Mouse (Mus musculus) liver, embryonic 14.5 days (tissue): ENCODE measurements around the gene Inpp5a. TPM values are rescaled to one million over a fixed set of nuclear protein-coding genes. Genes with fewer than 3 reads are reported as not detected.

Experiments
- ATAC-seq: fragments of 200-750 bp; cut with Nextera tagmentation; 2 replicates; pipeline ENCODE4 v1.8.0; 2017; ENCODE audit warnings: moderate number of reproducible peaks, mild to moderate bottlenecking, moderate library complexity; ENCODE audit not compliant: insufficient read depth
- DNase-seq, 3 experiments: peaks; one replicate each; pipeline ENCODE4 v3.0.0-alpha.2; 2012 to 2013; ENCODE audit warnings: low read depth in 3 of 3, low spot score in 3 of 3
- H3K27ac ChIP-seq: fragments of 300-500 bp; sonication (generic); 2 replicates; pipeline ENCODE4 v1.5.1; 2014; ENCODE audit warnings: moderate library complexity, mild to moderate bottlenecking, control low read depth, inconsistent platforms
- H3K27me3 ChIP-seq: fragments of 300-500 bp; sonication (generic); 2 replicates; pipeline ENCODE4 v1.6.1; 2014; ENCODE audit warnings: mild to moderate bottlenecking, low read length, moderate library complexity; ENCODE audit not compliant: control insufficient read depth, insufficient read depth
- H3K36me3 ChIP-seq: fragments of 300-500 bp; sonication (generic); replicated peaks from 2 replicates; pipeline ENCODE4 v1.6.1; 2014; ENCODE audit warnings: low read depth; ENCODE audit not compliant: control insufficient read depth, insufficient read depth
- H3K4me1 ChIP-seq, 2 experiments: fragments of 200-500 bp in 1 of 2; fragments of 300-500 bp in 1 of 2; sonication (generic) in 1 of 2; replicated peaks; 2 replicates each; pipeline ENCODE4 v1.6.1; 2012 to 2014; ENCODE audit warnings: antibody characterized with exemption in 1 of 2, inconsistent platforms in 1 of 2, low read length in 1 of 2; ENCODE audit not compliant: control insufficient read depth in 2 of 2, insufficient read depth in 2 of 2
- H3K4me2 ChIP-seq: fragments of 300-500 bp; sonication (generic); 2 replicates; pipeline ENCODE4 v1.6.1; 2014; ENCODE audit warnings: low read depth, mild to moderate bottlenecking, control low read depth, moderate library complexity
- H3K4me3 ChIP-seq, 2 experiments: fragments of 200-500 bp in 1 of 2; fragments of 300-500 bp in 1 of 2; sonication (generic) in 1 of 2; 2 replicates each; pipeline ENCODE4 v1.5.1; 2012 to 2014; ENCODE audit warnings: low read depth in 2 of 2, low read length in 2 of 2, mild to moderate bottlenecking in 2 of 2, control low read depth in 1 of 2, inconsistent platforms in 1 of 2, moderate library complexity in 1 of 2; ENCODE audit not compliant: insufficient read depth in 1 of 2
- H3K9ac ChIP-seq: fragments of 300-500 bp; sonication (generic); replicated peaks from 2 replicates; pipeline ENCODE4 v1.6.1; 2014; ENCODE audit warnings: mild to moderate bottlenecking, control low read depth, moderate library complexity
- H3K9me3 ChIP-seq: fragments of 300-500 bp; sonication (generic); 2 replicates; pipeline ENCODE4 v1.6.1; 2016; ENCODE audit warnings: low read length, mixed read lengths; ENCODE audit not compliant: control insufficient read depth
- CTCF ChIP-seq: IDR thresholded peaks from 2 replicates; pipeline ENCODE4 v1.5.1; 2016; ENCODE audit warnings: antibody characterized with exemption, low read depth, control low read depth
- EP300 ChIP-seq: IDR thresholded peaks from 2 replicates; pipeline ENCODE4 v1.6.1; 2016; ENCODE audit warnings: antibody characterized with exemption, low read depth
- WGBS: fragments of 180-500 bp; shearing (Covaris S2); extraction: QIAGEN DNeasy Blood & Tissue Kit; methylation state at CpG from one replicate; pipeline ENCODE4 v1.1.7; 2014; ENCODE audit not compliant: insufficient replicate concordance; 5-methylcytosine and 5-hydroxymethylcytosine counted together
- polyA plus RNA-seq, 2 experiments: library from polyadenylated mRNA; depleted of rRNA in 1 of 2; stranded (reverse) in 1 of 2; unstranded in 1 of 2; fragments of >200 nt; fragmentation: Nextera tagmentation in 1 of 2; extraction: Ambion mirVana in 1 of 2; gene quantifications; 2 replicates each; pipeline versions ENCODE4 v1.2.1 to v1.2.3; 2012 to 2014

Inpp5a gene
- polyA plus RNA-seq, 2 experiments, result 2.4 to 3.5 TPM

DNA sequence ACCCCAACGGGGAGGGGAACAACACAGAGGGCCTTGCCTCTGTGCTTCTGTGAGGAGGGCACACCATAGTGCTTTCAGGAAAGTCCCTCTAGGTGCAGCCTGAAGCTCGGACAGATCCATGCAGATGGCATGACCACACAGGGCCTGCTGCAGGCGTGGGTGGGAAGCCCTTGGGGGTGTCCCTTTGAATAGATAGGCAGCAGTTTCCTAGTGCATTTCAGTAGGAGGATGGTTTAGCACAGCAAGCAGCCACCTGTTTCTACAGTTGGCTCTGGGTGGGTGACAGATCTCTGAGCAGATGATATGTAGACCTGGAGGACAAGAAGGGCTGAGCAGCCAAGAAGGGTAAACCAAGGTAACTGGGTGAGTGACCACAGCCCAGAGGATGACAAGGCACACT, 65.4 kb downstream of the Inpp5a start:
- Histone ChIP-seq H3K4me1 (no peaks in the 10 kb centered on the region; a peak in 1 of 4 replicates), H3K27me3 (no peaks in the 10 kb centered on the region), H3K4me2 (no peak overlapping the region), H3K36me3 (no peaks in the 10 kb centered on the region), H3K9me3 (no peaks in the 10 kb centered on the region), H3K27ac (no peak overlapping the region), H3K4me3 (no peak overlapping the region), H3K9ac (no peak overlapping the region)
- ATAC-seq (no peak), DNase-seq (no peak)
- no peak for TF ChIP-seq CTCF
- TF ChIP-seq EP300, result no peak
- WGBS, result 33% methylated on average over 3 of the region's 3 CpGs

DNA sequence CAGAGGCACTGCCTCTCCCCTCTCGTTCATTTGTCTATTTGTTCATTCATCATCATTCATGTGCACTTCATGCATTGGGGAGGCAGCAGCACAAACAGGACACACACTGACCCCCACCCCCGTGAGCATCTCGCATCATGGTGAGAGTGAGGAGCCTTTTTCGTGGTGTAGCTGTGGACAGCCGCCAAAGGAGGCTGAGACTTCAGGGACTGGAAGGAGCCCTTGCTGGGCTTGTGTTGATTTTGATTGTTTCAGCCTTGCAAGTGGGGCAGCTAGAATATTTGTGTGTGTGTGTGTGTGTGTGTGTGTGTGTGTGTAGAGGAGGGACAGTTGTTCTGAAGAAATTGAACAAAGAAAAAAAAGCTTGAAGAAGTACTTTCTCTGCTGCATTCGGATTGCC, 67.8 kb downstream of the Inpp5a start:
- H3K4me2 ChIP-seq, result no peak overlapping the region
- no peak overlapping the region for H3K27ac ChIP-seq
- no peaks in the 10 kb centered on the region; a peak in 1 of 4 replicates for H3K4me1 ChIP-seq
- no peak overlapping the region for H3K4me3 ChIP-seq
- H3K9me3 ChIP-seq, result no peaks in the 10 kb centered on the region
- H3K27me3 ChIP-seq, result no peaks in the 10 kb centered on the region
- ATAC-seq, result no peak
- WGBS, result 54% methylated on average over 6 of the region's 6 CpGs
- H3K9ac ChIP-seq, result no peak overlapping the region
- no peak for DNase-seq
- H3K36me3 ChIP-seq, result no peaks in the 10 kb centered on the region
- TF ChIP-seq EP300, result no peak
- TF ChIP-seq CTCF, result no peak

DNA sequence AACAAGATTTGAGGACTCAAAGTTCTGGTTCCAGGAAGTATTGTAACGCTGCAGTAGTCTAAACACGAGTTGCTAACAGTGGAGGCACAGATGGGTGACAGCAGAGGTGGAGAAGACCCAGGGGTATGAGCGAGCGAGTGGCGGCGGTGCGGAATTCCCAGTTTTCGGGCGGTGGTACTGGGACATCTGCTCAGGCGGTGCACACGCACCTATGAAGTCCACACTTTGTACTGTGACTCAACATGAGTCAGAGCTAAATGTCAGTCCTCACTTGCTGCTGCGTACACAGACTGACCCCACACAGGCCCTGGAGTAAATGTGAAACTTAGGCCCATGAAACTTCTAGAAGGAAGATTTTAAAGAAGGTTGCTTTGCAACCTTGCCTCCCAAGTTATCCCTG, 72.4 kb downstream of the Inpp5a start:
- H3K4me1 ChIP-seq, result peaks cover 0 to 5% of the 10 kb centered on the region in 2 experiments; a peak in 2 of 4 replicates
- no peaks in the 10 kb centered on the region for H3K27me3 ChIP-seq
- H3K9ac ChIP-seq, result no peak overlapping the region
- H3K9me3 ChIP-seq, result no peaks in the 10 kb centered on the region
- no peak overlapping the region for H3K27ac ChIP-seq
- no peak overlapping the region for H3K4me2 ChIP-seq
- no peak for DNase-seq
- ATAC-seq, result no peak
- TF ChIP-seq CTCF (no peak), EP300 (no peak)
- WGBS, result 78% methylated on average over 12 of the region's 12 CpGs
- H3K36me3 ChIP-seq, result no peaks in the 10 kb centered on the region
- no peak overlapping the region for H3K4me3 ChIP-seq

DNA sequence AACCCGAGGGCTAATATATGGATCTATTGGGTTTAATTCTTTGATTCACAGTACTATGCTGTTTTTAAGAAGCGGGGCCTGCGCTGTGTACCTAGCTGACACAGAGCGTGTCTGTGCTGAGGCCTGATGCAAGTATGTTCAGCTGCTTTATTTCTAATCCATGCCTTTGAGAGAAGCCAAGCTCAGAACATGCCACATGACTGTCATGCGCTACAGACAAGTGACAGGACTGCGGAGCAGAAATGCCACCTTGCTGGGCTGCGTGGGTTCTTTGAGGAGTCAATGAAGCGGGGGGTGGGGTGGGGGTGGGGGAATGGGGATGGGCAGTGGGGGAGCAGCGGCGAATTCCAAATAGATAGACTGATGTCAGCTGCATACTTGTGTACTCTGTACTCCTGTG, 73.2 kb downstream of the Inpp5a start:
- H3K9me3 ChIP-seq, result no peaks in the 10 kb centered on the region
- DNase-seq, result no peak
- no peak overlapping the region for H3K27ac ChIP-seq
- peaks cover 0 to 8% of the 10 kb centered on the region in 2 experiments; a peak in 2 of 4 replicates for H3K4me1 ChIP-seq
- no peak overlapping the region for H3K4me2 ChIP-seq
- TF ChIP-seq CTCF (no peak), EP300 (no peak)
- 75% methylated on average over 10 of the region's 10 CpGs for WGBS
- H3K36me3 ChIP-seq, result no peaks in the 10 kb centered on the region
- no peak overlapping the region for H3K9ac ChIP-seq
- H3K4me3 ChIP-seq, result no peak overlapping the region
- H3K27me3 ChIP-seq, result no peaks in the 10 kb centered on the region
- ATAC-seq, result no peak

DNA sequence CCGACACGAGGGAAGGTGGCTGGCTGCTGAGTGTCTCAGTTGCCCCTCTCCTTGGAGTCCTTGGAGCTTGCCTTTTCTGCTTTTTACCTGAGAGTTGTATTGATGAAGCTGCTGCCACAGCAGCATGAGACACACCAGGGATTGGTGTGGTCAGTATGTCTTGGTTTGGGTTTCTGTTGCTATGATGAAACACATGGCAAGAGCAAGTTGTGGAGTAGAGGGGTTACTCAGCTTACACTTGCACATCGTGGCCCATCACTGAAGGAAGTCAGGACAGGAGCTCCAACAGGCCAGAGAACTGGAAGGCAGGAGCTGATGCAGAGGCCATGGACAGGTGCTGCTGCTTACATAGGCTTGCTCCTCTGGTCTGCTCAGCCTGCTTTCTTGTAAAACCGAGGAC, 76.6 kb downstream of the Inpp5a start:
- Histone ChIP-seq H3K9me3 (no peaks in the 10 kb centered on the region), H3K4me3 (no peak overlapping the region), H3K9ac (no peak overlapping the region), H3K36me3 (no peaks in the 10 kb centered on the region), H3K27me3 (no peaks in the 10 kb centered on the region), H3K4me1 (peaks cover 0 to 20% of the 10 kb centered on the region in 2 experiments; a peak in 2 of 4 replicates), H3K4me2 (no peak overlapping the region), H3K27ac (no peak overlapping the region)
- ATAC-seq, result no peak
- 39% methylated on average over 4 of the region's 4 CpGs for WGBS
- DNase-seq, result no peak
- TF ChIP-seq EP300, result no peak
- no peak for TF ChIP-seq CTCF
